Mouse (Mus musculus) testis, postnatal 10 days (tissue): ENCODE measurements around the gene Ubald1.
A peak's percentile ranks its signal among the peaks of the same experiment; 100 is the strongest.

Experiments
- DNase-seq: peaks from one replicate; pipeline ENCODE4 v3.0.0; 2021; ENCODE audit warnings: low spot score

Gene Ubald1

DNA sequence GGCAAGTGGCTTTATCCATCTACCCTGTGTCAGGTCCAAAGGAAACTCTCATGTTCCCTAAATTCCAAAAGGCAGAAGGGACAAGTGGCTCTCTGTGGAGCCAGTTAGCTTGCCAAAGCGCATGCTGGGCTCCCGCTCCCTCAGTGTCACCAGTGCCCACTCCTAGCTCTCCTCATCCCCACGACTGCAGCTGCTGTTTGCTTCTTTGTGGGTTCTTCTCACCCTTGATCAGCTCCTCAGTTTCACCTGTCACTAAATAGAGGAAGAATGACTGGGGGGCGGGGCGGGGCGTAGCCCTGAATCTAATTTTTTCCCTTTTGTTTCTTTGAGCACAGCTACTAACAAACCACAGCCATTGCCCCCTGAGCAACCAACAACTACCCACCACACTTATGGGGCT, 18.8 kb upstream of the Ubald1 start:
- no peak for DNase-seq

DNA sequence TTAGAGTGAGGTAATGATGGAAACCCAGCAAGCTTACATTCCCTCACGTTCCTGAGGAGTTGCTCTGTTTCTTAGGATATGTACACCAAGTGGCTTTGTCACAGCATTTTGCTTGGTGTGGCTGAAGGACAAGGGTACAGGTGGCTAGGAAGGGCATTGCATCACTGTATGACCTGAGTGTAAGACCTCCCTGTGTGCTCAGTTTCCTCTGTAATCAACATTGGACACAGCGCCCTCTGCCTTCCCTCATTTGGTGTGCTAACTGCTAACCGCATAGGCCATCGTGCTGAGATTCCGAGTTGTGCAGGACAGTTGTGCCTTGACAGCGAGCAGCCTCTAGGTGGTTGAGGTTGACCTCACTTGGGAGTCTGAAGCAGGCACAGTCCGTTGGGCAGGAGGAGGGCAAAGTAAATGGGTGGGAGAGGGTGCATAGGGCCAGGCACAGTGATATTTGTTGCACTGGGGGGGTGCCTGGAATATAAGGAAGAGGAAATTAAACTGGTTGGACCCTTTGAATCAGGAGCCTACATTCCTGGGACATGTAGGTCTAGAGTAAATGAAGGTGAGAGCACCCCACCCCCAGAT, 17.1 kb upstream of the Ubald1 start:
- DNase-seq: no peak

DNA sequence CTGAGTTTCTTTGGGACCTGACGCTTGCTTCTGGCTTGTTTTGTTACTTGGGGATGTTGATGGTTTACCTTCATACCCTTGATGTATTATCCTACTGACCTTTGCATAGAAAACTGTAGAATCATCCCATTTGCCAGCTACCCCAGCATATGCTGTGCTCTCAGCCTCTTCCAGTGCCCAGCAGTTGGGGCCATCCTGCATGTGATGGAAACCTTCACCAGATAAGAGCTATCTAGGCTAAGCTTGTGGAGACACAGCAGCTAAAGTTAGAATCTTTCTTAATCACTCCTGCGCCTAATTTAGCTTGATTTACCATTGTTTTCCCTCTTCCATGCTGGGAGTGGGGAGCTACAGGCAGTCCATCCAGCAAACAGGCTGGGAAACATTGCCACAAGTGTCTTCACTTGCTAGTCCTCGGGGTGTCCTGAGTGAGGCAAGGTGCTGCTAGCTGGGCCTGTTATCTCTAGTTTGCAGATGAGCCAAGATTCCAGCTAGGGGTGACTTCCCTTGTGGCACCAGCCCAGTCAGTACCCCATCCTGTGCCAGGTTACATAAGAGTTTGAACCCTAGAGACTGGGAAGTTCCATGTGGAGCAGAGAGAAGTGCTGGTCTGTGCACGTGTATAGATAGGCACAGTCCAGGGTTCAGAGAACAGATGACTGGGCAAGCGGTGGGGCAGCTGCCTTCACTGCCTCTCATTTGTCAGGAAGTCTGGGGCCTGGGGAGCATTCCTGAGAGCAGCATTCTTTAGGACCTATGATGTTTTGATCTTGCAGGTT, 16.3 kb upstream of the Ubald1 start:
- DNase-seq: no peak

DNA sequence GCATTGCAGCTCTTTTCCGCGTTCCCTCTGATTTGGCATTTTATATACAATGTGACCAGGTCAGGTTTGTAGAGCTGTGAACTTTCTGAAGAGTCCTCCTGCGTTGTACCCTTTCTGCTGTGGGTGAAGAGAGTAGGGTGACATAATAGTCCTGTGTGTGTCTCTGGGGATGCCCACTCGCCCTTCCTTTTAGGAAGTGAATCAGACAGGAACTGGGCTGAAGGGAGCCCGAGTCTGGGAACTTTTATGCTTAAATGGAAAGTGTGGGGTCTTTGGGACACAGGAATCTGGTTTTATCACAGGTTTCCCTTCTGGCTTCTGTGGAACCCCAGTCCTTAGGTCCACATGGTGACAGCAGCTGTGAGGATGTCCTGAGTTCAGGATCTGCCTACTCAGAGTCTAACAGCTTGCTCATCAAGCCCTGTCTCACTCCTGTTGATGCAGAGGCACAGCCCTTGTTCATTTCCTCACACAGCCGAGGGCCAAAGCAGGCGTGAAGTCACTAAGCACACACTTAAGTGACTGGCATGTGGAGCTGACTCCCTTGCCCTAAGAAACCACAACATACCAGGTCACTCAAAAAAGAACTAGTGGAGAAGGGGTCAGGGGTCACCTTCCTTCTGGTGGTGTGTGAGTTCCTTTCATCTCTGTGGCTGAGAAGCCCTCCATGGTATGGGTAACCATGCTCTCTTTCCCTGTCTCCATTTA, 14.2 kb upstream of the Ubald1 start:
- no peak for DNase-seq

DNA sequence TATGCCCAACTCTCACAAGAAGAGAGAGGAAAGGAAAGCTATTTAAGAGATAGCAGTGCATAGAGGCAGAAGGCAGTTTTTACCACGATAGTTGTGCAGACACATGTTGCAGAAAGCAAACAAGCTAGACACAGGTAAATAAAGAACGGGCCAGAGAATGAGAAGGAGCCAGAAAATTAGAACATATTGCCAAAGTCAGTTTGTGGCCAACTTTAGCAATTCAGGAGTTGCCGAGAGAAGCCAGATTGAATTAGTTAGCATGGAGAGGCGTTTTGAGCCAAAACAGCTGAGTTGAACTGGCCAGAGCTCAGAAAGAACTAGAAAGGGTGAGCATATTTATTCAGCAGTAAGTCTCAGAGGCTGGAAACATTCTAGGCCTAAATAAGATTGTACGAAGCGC, 12.1 kb upstream of the Ubald1 start:
- no peak for DNase-seq

DNA sequence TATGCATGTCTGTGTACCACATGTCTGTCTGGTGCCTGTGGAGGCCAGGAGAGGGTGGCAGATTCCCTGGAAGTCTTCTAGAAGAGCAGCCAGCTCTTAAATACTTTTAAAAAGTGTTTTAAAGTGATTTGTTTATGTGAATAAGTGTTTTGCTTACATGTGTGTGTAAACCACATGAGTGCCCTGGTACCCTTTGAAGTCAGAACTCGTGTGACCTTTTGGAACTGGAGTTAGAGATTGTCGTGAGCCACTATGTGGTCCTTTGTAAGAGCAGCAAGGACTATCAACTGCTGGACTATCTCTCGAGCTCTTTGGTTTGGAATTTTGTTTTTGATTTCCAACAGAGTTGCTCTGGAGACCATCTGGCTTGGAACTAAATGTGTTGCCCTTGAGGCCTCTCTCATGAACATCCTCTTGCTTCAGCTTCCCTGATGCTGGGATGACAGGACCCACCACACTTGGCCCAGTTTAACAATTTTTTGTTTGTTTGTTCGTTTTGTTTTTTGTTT, 10.1 kb upstream of the Ubald1 start:
- DNase-seq: no peak

DNA sequence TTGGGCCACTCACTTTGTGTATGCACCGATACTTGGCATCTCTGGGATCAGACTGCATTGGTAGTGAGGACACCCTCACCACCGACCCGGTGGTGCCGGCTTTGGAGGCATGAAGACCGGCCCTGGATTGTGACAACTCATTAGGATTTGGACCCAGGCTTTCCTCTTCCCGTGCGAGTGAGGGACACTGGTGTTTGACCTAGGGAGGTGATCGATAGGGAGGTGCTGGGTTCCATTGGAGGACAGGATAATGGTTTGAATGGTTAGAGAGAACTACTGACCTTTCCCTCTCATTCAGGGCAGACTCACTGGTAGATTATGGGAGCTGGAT, 6.5 kb upstream of the Ubald1 start:
- DNase-seq: no peak

DNA sequence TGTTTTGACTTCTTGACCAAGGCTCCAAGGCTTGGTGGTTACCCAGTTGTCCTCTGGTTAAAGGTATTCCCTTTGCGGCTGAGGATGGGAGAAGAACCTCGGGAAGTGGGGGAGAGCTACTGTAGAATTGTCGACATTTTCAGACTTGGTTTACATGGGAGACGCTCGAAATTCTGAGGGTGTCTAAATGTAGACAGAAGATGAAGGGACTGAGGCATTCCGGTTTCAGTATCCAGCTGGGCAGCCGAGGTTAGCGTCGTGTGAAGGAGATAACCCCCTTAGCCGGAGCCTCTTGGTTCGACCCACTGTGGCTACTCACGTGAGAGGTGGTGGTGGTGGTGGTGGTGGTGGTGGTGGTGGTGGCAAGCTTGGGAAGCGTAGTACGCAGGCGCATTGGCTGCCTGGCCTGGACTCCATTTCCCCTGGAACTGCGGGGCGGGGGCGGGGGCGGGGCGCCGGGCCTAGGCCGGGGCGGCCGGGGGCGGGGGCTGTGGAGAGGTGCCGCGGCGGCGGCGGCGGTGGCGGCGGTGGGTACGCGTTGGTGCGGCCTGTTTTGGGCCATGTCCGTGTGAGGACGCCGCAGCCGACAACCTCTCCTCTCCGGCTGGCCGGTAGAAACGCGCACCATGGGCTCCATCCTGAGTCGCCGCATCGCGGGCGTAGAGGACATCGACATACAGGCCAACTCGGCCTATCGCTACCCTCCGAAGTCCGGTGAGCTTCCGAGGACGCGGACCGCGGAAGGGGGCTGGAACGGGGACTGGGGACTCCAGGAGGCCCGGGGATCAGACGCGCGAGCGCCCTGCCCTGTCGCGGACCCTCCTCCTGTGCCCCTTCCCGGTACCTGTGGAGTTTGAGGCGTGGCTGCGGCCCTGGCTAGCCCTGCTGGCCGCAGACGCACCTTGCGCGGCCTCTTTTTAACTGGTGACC, 5.9 kb upstream of the Ubald1 start, which contains the start of gene Mgrn1:
Gene Mgrn1, plus strand, starts transcription at position 490 of the 930 bp plus-strand sequence.
- DNase-seq: peak; percentile 91

DNA sequence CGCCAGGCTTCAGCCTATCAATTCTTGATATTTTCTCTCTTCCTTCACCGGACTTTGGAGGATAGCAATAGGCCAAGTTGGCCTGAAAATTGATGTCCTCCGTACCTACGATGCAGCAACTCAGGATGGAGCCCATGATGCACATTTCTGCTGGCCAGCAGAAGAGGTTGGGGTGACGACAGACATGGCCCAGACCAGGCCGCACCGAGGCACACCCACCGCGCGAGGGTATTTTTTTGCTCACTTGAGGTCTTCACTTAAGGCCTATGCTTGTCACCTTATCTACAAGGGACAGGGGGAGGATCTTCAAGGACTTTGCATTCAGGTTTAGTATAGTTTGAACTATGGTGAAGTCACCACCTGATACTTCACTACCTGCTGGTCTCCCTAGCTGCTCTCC, 4.8 kb upstream of the Ubald1 start:
- DNase-seq: no peak

DNA sequence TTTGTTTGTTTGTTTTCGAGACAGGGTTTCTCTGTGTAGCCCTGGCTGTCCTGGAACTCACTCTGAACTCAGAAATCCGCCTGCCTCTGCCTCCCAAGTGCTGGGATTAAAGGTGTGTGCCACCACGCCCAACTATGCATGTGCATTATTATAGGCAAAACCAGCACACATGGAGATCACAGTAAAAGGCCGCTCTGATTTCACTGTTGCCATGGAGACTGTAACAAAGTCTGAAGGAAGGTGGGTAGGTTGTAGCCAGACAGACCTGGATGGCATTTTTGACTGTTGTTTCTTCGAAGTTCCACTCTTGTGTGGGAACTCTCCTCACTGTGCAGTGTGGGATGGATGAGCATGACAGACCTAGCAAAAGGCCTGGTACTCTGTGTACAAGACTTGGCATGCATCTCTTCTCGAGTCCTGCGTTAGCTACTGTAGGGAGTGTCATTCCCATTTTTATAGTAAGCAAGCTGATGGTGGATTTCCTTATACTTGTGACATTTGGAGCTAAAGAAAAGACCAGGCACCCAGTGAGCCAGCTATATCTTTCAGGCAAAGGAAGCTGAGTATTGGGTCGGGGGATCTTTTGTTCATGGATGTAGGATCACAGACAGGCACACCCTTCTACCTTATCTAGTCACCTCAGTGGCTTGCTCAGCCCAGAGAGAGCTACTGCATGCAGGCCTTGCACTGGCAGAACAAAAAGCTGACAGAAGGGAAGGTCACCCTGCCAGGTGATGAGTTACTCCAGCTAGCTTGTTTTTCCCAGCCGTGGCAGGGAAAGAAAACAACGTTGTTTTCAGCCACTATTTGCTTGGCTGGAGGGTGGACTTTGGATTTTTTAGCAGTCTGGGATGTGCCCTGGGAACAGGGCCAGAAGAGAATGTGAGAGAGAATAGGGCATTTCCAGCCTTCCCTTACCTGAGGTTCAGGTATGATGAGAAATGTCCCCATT, 1.6 kb upstream of the Ubald1 start:
- no peak for DNase-seq

DNA sequence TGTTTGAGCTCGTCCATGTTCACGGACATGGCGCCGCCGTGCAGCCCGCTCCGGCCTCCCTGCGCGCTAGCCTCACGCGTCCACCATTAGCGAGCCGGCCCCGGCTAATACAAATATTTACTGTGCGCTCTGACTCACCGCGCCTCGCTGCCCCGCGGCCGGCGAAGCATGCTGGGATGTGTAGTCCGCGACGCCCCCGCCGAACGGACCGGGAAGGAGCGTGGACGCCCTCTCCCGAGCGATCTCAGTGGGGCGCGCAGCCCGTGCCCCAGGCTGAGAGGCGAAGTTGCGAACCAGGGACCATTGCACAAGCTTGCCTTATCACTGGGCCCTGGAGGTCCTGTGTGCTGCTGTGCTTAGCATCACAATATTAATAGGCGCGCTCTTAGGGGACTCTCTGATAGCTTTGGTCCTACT, 399 bp downstream of the Ubald1 start:
- peak; percentile 90 for DNase-seq

DNA sequence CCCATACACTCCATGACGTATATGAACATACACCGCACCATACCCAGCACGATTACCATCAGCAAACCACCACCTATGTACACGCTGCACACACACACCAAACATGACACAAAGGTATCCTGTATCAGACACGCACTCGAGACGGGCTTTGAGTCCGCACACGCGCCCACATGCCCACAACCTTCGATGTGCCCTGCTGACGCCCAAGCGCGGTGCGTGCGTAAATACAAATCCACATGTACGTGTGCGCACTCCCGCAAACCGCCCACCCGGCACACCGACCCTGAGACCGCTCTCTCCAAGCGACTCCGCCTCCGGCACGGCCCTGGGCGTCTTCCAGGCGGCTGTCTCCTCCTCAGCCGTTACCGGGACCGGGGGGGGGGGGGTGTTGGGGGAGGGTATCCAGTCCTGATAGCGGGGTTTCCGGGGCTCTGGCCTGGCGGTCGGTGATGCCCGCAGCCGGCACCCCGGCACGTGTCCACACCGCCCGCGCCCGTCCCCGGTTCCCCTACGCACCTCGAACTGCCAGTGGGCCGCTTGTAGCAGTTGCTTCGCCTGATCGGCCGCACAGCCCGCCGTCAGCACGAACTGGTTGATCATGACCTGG, 911 bp downstream of the Ubald1 start:
- peak; percentile 72 for DNase-seq

DNA sequence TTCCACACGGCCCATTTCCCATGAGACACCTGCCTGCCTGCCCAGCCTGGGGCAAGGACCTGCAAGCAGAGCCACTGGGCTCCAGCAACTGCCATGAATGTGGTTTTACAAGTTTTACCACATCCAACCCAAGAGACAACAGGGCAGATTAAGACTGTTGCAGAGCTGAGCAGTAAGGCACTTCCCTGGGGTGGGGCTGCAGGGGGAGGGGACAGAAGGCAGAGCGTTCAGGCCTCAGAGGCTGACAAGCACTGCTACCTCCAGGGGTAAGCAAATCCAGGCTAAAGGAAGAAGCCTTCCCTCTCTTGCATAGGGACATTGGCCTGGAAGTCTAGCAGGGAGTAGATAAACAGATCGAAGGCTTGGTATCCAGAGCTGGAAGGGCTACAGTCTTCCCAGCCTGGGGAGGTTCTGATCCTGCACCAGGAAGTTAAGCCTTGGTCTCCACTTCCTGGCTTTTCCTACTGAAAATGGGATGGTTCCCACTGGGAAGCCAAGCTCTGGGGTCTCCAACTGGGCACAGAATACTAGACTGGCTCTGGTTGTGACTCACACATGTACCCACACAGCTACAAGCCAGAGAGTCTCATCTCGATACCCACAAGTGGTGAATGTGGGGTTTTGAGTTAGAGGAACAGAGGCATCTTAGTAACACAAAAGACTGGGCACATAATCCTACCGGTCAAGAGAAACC, 1.8 kb downstream of the Ubald1 start:
- no peak for DNase-seq

DNA sequence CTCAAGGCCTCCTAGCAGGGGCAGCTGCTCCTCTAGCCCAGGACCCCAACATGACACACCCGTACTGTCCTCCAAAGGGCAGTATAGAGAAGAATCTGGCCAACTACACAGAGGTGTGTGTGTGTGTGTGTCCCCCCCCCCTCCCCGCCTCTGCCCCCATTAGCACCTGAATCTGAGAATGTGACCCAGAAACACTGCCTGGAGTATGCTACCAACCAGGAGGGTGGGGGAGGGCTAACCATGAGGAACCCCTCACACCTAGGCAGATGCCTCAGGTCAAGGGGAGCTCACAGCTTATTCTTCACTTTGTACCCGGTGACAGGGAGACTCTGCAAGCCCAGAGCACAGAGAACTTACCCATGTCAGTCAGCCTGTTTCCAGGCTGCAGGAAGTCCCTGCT, 2.4 kb downstream of the Ubald1 start:
- DNase-seq: no peak

DNA sequence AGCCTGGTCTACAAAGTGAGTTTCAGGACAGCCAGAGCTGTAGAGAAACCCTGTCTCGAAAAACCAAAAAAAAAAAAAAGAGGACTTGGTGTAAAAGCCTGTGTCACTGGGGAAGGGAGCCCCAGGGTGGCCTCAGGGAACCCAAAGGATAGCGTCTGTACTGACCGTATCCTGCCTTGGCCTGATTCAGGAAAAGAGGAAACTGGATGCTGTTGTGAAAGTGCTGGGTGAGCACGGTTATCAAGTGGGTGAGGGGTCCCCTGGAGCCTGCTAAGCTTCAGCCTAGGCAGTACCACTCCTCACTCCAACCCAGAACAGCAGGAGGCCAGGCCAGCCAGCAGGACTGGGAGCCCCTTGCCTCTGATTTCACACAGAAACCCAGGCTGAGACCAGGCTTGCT, 2.9 kb downstream of the Ubald1 start:
- DNase-seq: no peak

DNA sequence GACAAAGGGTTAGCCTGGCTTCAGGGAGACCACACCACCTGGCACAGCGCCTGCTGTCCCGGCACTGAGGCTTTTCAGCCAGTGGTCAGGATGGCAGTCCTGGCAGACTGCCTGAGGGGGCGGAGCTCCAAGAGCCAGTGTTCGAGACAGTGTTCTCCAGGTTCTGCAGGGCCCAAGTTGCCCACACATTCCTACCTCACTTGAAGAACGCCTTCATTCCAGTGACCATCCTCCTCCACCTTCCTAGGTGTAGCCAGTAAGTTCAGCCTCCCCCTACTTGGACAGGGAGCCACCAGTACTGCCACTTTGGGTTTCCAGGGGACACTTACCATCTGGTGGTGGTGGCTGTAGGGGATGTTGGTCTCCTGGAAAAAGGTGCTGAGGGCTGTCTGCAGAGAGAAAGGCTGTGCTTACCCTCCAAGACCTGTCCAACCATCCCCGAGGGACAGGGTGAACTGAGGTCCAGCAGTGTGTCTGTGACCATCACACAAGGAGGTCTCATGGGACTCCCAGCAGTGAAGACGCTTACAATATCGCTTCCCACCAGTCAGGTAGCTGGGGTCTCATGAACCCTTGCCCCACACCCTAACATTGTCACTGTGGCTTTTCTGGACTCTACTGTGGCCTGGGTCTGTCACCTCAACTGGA, 4.0 kb downstream of the Ubald1 start:
- peak; percentile 89 for DNase-seq

DNA sequence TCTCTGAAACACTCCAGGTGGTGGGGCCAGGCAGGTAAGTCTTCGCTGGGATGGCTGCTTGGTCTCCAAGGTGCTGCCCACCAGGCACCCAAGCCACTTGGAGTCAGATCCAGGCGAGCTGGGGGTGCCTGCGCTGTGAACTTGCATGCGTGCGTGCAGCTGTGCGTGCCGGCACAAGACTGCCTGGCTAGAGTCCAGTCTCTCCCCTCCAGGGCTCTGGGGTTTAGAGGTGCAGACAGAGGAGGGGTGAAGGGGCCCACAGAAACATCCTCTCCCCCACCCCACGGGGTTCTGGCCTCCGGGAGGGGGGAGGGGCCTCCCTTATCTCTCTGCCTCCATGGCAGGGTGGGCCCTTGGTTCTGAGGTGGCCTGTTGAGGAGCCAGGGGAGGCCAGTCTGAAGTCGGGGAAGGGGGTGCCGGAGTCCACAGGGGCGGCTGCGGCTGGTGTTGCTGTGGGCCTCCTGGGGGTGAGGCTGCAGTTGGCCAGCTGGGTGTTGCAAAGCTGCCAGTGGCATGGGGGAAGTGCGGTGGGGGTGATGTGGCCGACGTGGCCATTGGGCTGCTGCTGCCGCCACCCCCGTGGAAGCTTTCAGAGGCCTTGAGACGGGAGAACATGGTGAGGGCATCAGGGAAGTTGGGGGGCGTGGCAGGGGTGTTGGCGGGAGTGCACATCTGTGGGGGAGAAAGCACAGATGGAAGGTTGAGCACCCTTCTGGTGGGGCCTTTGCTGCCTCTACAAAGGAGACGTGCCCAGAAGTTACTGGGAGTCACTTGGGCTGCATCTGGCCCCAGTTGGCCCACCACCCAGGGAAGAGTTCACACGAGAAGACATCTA, 4.7 kb downstream of the Ubald1 start:
- peak; percentile 69 for DNase-seq

DNA sequence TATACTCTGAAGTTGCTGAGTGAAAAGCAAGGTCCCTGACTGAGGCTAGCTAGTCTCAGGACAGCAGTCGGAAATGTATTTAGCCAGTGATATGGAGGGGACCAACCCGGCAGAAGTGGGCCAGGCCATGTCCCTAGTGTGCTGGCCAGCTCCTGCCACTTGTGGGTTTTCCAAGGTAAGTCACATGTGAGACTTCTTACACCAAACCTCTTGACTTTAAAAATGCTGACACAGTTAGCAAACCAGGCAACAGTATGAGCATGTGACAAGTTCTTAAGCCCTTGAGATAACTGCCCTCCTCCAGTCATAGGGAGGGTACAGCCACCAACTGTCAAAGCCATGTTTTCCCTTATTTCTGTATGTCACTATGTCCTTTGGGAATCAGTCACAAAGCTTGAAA, 8.2 kb downstream of the Ubald1 start:
- DNase-seq: no peak
